Mouse (Mus musculus) ES-E14 (cell line): ENCODE results near the gene Zfp341.

Source experiments
- CHD2 ChIP-seq: IDR thresholded peaks from 2 replicates; pipeline ENCODE4 v1.6.1; 2014; ENCODE audit warnings: mild to moderate bottlenecking, low read depth, low read length, inconsistent platforms
- HCFC1 ChIP-seq: IDR thresholded peaks from 2 replicates; pipeline ENCODE4 v1.6.1; 2012; ENCODE audit warnings: low read length, inconsistent platforms, borderline replicate concordance; ENCODE audit not compliant: insufficient read depth
- MAFK ChIP-seq: IDR thresholded peaks from 2 replicates; pipeline ENCODE4 v1.6.1; 2014; ENCODE audit warnings: mild to moderate bottlenecking, low read depth, low read length, inconsistent platforms; ENCODE audit not compliant: insufficient read depth
- ZC3H11A ChIP-seq: IDR thresholded peaks from 2 replicates; pipeline ENCODE4 v1.6.1; 2012; ENCODE audit warnings: low read depth, mild to moderate bottlenecking, inconsistent platforms, low read length, borderline replicate concordance
- ZNF384 ChIP-seq: IDR thresholded peaks from 2 replicates; pipeline ENCODE4 v1.6.1; 2012; ENCODE audit warnings: low read depth, low read length, inconsistent platforms

DNA sequence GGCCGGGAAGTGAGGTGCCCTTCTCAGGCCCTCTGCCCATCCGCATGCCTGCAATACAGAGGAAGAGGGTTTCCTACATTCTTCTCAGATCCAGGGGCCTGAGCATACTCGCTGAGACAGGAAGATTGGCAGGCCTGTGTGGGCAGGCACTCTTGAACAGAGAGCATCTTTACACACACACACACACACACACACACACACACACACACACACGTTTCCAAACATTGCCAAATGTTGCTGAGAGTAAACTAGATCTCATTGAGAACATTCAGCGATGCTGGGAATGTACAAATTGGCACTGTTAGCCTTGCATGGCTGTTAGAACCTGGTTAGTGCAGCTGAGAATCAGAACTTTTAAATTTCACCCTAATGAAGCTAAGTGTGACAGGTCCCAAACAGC, 17.4 kb downstream of the Zfp341 start:
- TF ChIP-seq MAFK (no peak), ZC3H11A (no peak), CHD2 (no peak), HCFC1 (no peak), ZNF384 (no peak)
